Mouse (Mus musculus) CH12.LX (cell line): ENCODE results near the gene Spag17.

Experiments used
- E2F4 ChIP-seq: IDR thresholded peaks from 2 replicates; pipeline ENCODE4 v1.6.1; 2011; ENCODE audit warnings: low read depth, low read length, improper control_type of control experiment; ENCODE audit not compliant: insufficient replicate concordance
- POLR2A ChIP-seq: IDR thresholded peaks from 2 replicates; pipeline ENCODE4 v1.6.1; 2011; ENCODE audit warnings: low read depth, mild to moderate bottlenecking, improper control_type of control experiment, low read length

- TF ChIP-seq POLR2A (no peak), E2F4 (no peak)
Measured at GRCm38 (mm10) chr3:99883988-99884564, 1.1 kb upstream of the Spag17 start.
